Mouse (Mus musculus) lung, embryonic 15.5 days (tissue): ENCODE data around the gene Arhgef15. TPM values are rescaled to one million over a fixed set of nuclear protein-coding genes. Genes with fewer than 3 reads are reported as not detected.
"Not testable (repeated sequence)": the region's sequence is repeated elsewhere in the genome, so short reads cannot be mapped to it uniquely, and the experiment has no call there.

Experiments used
- ATAC-seq: fragments of 200-750 bp; cut with Nextera tagmentation; 2 replicates; pipeline ENCODE4 v1.8.0; 2017; ENCODE audit warnings: moderate number of reproducible peaks, borderline replicate concordance; ENCODE audit not compliant: low FRiP score, low TSS enrichment; ENCODE audit errors: extremely low read depth
- H3K27ac ChIP-seq: fragments of 300-500 bp; sonication (generic); 2 replicates; pipeline ENCODE4 v1.5.1; 2015; ENCODE audit warnings: moderate library complexity, mild to moderate bottlenecking, inconsistent platforms
- H3K27me3 ChIP-seq: fragments of 300-500 bp; sonication (generic); 2 replicates; pipeline ENCODE4 v1.6.1; 2015; ENCODE audit warnings: inconsistent platforms
- H3K36me3 ChIP-seq: fragments of 300-500 bp; sonication (generic); 2 replicates; pipeline ENCODE4 v1.6.1; 2015; ENCODE audit warnings: inconsistent platforms
- H3K4me1 ChIP-seq: fragments of 300-500 bp; sonication (generic); 2 replicates; pipeline ENCODE4 v1.6.1; 2015; ENCODE audit warnings: inconsistent platforms
- H3K4me2 ChIP-seq: fragments of 300-500 bp; sonication (generic); 2 replicates; pipeline ENCODE4 v1.6.1; 2015; ENCODE audit warnings: inconsistent platforms, mild to moderate bottlenecking, moderate library complexity
- H3K4me3 ChIP-seq: fragments of 300-500 bp; sonication (generic); 2 replicates; pipeline ENCODE4 v1.5.1; 2015; ENCODE audit warnings: mild to moderate bottlenecking, inconsistent platforms
- H3K9ac ChIP-seq: fragments of 300-500 bp; sonication (generic); 2 replicates; pipeline ENCODE4 v1.6.1; 2015; ENCODE audit warnings: inconsistent platforms
- H3K9me3 ChIP-seq: fragments of 300-500 bp; sonication (generic); 2 replicates; pipeline ENCODE4 v1.6.1; 2016; ENCODE audit warnings: inconsistent platforms
- WGBS: fragments of 180-500 bp; shearing (Covaris S2); methylation state at CpG from one replicate; pipeline ENCODE4 v1.1.7; 2015; 5-methylcytosine and 5-hydroxymethylcytosine counted together
- polyA plus RNA-seq: library from polyadenylated mRNA; unstranded; fragments of >200 nt; fragmentation: Nextera tagmentation; extraction: Ambion mirVana; gene quantifications from 2 replicates; pipeline ENCODE4 v1.2.1, GENCODE M21; 2015

Arhgef15 gene
- polyA plus RNA-seq, 1 experiment from 2014 or later, result 24.4 TPM

DNA sequence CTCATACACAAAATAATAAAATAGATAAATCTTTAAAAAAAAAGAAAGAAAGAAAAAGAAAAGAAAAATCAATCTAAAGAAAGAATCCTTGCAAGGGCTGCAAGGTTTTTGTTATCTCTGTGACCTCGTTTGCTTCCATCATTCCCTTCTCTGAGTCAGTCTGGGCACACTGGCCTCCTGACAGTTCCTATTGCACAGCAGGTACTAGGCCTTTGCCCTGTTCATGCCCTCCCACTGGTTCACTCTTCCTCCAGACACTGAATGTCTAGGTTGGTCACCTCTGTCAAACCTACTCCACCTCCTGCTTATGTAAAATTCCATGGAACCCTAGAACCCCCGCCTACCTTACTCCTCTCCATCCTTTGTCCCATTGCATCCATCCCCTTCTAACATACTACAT is 12.0 kb downstream of the Arhgef15 start:
- H3K4me2 ChIP-seq, result no peak overlapping the region
- H3K9me3 ChIP-seq, result no peaks in the 10 kb centered on the region
- no peak overlapping the region for H3K27ac ChIP-seq
- H3K4me1 ChIP-seq, result peaks cover 8% of the 10 kb centered on the region
- peaks cover 6% of the 10 kb centered on the region; the same call in 1 of the 2 replicates for H3K36me3 ChIP-seq
- H3K27me3 ChIP-seq, result peaks cover 26% of the 10 kb centered on the region; the same call in 1 of the 2 replicates
- 56% methylated on average over 2 of the region's 2 CpGs for WGBS
- no peak overlapping the region for H3K4me3 ChIP-seq
- no peak overlapping the region for H3K9ac ChIP-seq
- no peak for ATAC-seq

DNA sequence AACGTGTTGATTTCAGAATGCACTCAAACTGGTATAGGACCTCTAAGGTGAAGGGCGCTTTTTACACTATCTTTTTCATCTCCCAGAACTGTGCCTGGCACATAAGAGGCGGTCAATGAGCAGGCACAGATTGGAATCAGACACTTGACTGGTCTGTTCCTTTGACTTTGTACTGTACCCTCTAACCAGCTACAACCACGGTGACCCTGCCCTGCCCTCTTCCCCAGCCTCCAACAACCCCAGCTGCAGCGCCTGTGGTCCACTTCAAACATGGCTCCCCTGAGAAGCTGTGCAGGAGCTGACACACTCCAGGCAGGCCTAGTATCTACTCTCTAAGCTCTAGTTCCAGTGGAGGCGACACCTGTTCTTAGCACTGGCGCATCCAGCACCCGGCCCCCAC is 14.5 kb downstream of the Arhgef15 start:
- Histone ChIP-seq H3K9me3 (no peaks in the 10 kb centered on the region), H3K9ac (no peak overlapping the region), H3K36me3 (peaks cover 3% of the 10 kb centered on the region; the same call in 1 of the 2 replicates), H3K4me3 (no peak overlapping the region), H3K27ac (no peak overlapping the region), H3K27me3 (peaks cover 20% of the 10 kb centered on the region; the same call in 1 of the 2 replicates), H3K4me1 (peaks cover 16% of the 10 kb centered on the region), H3K4me2 (no peak overlapping the region)
- 79% methylated on average over 8 of the region's 8 CpGs for WGBS
- no peak for ATAC-seq

DNA sequence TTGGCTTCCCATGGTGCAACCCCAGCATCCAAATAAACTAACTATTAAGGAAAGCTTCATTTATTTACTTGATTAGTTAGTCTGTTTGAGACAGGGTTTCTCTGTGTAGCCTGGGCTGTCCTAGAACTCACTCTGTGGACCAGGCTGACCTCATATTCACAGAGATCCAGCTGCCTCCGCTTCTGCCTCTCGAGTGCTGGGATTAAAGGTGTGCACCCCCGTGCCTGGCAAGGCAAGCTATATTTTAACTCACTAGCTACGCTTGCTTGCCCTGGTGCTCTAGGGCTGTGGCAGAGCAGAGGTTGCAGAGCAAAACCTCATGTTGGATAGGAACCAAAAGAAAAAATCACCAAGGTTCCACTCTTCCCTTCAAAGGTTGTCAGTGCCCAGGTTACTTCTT is 16.8 kb downstream of the Arhgef15 start:
- WGBS, result 46% methylated on average over 4 of the region's 4 CpGs
- H3K9ac ChIP-seq, result peak overlapping the region; percentile 52; the same call in 1 of the 2 replicates
- H3K9me3 ChIP-seq, result no peaks in the 10 kb centered on the region

DNA sequence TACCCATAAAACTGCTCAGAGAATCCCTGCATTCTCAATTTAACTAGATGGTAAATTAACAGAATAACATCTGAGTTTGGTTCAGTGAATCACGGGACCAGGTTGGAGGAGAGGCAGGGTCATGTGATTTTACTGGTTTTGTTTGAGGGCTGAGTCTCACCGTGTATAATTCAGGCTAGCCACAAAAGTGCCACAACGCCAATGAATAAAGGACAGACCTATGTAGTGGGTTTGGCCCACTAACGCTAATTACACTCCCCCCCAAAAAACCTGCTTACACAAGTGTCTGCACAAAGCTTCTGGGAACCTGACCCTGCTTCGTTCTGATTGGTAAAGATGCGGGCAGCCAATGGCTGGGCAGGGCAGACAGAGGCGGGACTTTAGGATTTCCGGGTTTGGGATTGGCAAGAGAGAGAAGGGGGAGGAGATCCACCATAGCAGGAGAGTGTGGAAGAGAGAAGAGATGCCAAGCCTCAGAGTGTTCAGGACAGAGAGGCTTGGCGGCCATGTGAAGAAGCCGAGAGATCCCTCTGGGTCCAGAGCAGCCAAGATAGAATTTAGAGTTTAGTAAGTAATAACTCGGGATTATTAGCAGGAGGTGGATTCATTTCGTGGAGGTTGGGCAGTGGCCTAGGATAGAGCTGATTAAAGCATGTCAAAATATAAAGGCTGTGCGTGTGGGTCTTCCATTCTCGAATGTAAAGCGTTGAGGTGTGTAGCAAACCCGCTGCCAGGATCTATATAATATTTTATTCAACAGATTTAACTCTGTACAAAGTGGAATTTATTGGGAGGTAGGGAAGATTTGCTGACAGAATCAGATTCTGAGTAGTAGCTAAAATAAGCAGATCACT is 17.6 kb downstream of the Arhgef15 start:
- Histone ChIP-seq H3K27ac (peak overlapping the region; percentile 68), H3K9ac (peak overlapping the region; percentile 52)
- peak; percentile 99 for ATAC-seq

More for the DNA sequence above, 16.8 kb downstream of the Arhgef15 start:
- Histone ChIP-seq H3K27me3 (0 out of 2 replicates have a peak, but pooled peaks cover under 1% of the 10 kb centered on the region), H3K4me2 (peak overlapping the region; percentile 62), H3K4me3 (peak overlapping the region; percentile 47), H3K36me3 (no peaks in the 10 kb centered on the region), H3K27ac (no peak overlapping the region), H3K4me1 (peaks cover 16% of the 10 kb centered on the region)
- no peak for ATAC-seq

DNA sequence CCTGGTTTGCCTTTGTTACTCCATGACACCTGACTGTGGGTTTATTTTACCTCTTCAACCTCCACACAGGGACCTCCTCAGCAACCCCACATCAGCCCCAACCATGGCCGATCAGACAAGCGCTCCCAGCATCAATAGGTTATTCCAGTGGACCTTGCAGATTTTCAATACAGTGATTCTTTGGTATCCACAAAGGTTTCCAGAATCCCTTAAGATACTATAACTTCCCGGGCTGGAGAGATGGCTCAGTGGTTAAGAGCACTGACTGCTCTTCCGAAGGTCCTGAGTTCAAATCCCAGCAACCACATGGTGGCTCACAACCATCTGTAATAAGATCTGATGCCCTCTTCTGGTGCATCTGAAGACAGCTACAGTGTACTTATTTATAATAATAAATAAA is 20.3 kb downstream of the Arhgef15 start:
- H3K27ac ChIP-seq, H3K4me3 ChIP-seq, H3K36me3 ChIP-seq, H3K9me3 ChIP-seq, H3K27me3 ChIP-seq, ATAC-seq, H3K4me2 ChIP-seq, H3K9ac ChIP-seq: not testable (repeated sequence)
- 82% methylated on average over 4 of the region's 4 CpGs for WGBS
- H3K4me1 ChIP-seq, result peaks cover 16% of the 10 kb centered on the region

More for the DNA sequence above, 17.6 kb downstream of the Arhgef15 start:
- Histone ChIP-seq H3K4me3 (peak overlapping the region; percentile 47), H3K27me3 (no peaks in the 10 kb centered on the region), H3K9me3 (no peaks in the 10 kb centered on the region), H3K36me3 (no peaks in the 10 kb centered on the region), H3K4me1 (peaks cover 16% of the 10 kb centered on the region), H3K4me2 (peak overlapping the region; percentile 62)
- 2% methylated on average over 16 of the region's 16 CpGs for WGBS

DNA sequence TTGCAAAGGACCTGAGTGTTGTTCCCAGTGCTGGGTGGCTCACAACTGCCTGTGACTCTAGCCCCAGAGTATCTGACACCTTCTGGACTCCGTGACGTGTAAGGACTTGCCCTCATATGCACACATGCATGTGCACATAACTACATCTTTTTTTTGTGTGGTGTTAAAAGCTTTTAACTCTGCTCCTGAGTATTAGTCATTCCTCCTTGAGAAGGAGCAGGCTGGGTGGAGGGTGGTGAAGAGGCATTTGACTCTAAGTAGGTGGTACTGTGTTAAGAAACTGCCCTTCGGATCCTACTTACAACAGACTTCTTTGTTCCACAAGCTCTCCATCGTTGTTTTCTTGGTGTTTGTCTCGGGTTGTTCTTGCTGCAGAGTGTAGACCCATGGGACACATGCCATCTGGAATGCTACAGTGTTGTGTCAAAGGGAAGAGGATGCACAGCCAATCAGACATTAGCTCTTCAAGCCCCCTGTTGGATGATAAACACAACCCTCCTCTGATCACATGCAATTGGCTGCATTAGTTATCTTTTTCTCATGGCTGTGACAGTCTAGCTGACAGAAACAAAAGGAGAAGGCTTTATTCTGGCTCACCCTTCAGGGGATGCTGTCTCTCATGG is 23.3 kb downstream of the Arhgef15 start:
- Histone ChIP-seq H3K4me2 (no peak overlapping the region), H3K9me3 (no peaks in the 10 kb centered on the region), H3K36me3 (no peaks in the 10 kb centered on the region), H3K9ac (no peak overlapping the region), H3K4me1 (no peaks in the 10 kb centered on the region), H3K27me3 (no peaks in the 10 kb centered on the region), H3K27ac (no peak overlapping the region), H3K4me3 (no peak overlapping the region)
- WGBS, result 57% methylated on average over 5 of the region's 5 CpGs
- no peak for ATAC-seq

DNA sequence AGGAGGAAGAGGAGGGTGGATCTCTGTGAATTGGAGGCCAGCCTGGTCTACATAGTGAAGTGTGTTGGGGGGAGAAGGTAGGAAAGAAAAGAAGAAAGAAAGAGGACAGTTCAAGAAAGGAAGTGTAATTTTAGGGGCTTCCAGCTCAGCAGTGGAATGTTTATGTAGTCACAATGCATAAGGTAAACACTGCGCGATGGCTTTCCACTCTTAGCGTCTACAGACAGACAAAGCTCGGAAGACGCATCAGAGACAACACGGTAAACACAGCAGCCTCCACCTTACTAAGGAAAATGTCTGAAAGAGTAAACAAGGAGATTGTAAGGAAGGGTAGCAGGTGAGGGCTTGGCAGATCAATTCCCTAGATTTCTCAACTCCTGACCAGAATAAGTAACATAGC is 27.3 kb downstream of the Arhgef15 start:
- Histone ChIP-seq H3K27ac (no peak overlapping the region), H3K4me2 (peak overlapping the region; percentile 1; the same call in 1 of the 2 replicates), H3K9ac (no peak overlapping the region), H3K4me3 (no peak overlapping the region), H3K36me3 (no peaks in the 10 kb centered on the region), H3K4me1 (no peaks in the 10 kb centered on the region), H3K27me3 (no peaks in the 10 kb centered on the region), H3K9me3 (no peaks in the 10 kb centered on the region)
- WGBS, result 10% methylated on average over 6 of the region's 6 CpGs
- ATAC-seq, result no peak

DNA sequence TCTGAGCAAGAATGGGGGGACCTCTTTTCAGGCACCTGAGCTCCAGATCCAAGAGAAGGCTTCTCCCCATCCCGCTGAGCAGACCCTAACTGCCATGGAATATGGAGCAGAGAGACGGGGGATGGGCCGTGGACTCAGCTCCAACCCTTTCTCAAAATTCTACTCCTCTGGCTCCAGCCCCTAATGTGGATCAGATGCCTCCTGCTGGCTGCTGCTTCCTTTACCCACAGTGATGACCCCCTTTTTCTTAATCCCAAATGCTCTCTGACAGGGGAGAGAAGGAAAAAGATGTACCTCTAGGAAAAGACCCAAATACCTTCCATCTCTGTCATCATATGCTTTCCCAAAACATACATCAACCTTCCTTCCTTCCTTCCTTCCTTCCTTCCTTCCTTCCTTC is 30.3 kb downstream of the Arhgef15 start, which contains the start of gene Odf4:
Odf4 (minus strand) TSS at position 101 of the 400 bp plus-strand sequence.
- Histone ChIP-seq H3K4me2 (no peak within 1 kb of the TSS), H3K9ac (no peak within 1 kb of the TSS), H3K4me3 (no peak within 1 kb of the TSS), H3K27me3 (no peaks in the 10 kb centered on the region), H3K4me1 (no peaks in the 10 kb centered on the region), H3K36me3 (no peaks in the 10 kb centered on the region), H3K9me3 (no peaks in the 10 kb centered on the region), H3K27ac (no peak within 1 kb of the TSS)
- 78% methylated on average over 3 of the region's 3 CpGs for WGBS
- ATAC-seq, result no peak

DNA sequence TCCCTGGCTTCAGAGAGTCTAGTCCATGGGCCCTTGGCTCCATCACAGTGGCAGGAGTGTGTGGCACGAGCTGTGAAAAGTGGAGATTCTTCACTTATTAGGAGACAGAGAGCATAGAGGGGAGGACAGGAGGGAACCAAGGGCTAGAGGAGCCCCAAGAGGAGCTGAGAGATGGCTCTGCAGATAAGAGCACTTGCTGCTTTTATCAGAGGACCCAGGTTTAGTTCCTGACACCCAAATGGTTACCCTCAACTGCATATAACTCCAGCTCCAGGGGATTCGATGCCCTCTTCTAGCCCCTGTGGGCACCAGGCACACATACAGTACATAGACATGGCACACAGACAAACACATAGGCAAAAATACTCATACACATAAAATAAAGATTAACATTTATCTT is 32.5 kb downstream of the Arhgef15 start:
- H3K27ac ChIP-seq, result no peak overlapping the region
- H3K27me3 ChIP-seq, result no peaks in the 10 kb centered on the region
- no peak overlapping the region for H3K9ac ChIP-seq
- no peaks in the 10 kb centered on the region for H3K9me3 ChIP-seq
- 80% methylated on average over 2 of the region's 2 CpGs for WGBS
- no peak for ATAC-seq
- H3K4me3 ChIP-seq, result no peak overlapping the region
- H3K4me1 ChIP-seq, result no peaks in the 10 kb centered on the region
- H3K36me3 ChIP-seq, result no peaks in the 10 kb centered on the region
- no peak overlapping the region for H3K4me2 ChIP-seq

DNA sequence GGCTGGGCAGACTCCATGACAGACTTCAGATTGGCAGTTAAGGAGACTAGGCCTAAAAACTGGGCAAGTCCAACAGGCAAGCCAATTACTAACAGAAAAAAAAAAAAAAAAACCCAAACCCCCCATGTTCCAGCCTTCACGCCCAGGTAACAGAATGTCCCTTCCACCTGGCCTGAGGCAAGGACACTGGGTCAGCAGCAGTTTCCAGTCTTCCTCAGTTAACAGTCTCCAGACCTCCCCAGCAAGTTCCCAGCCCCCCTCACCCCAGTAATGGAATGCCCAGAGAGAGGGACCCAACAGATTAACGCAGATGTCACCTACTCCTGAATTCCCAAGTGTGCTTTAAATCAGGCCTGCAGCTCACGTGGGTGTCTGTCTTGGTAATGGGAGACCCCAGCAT is 34.1 kb downstream of the Arhgef15 start:
- Histone ChIP-seq H3K36me3 (no peaks in the 10 kb centered on the region), H3K27ac (no peak overlapping the region), H3K4me1 (no peaks in the 10 kb centered on the region), H3K4me3 (no peak overlapping the region), H3K9me3 (no peaks in the 10 kb centered on the region), H3K9ac (no peak overlapping the region), H3K4me2 (no peak overlapping the region), H3K27me3 (no peaks in the 10 kb centered on the region)
- WGBS, result 51% methylated on average over 3 of the region's 3 CpGs
- ATAC-seq, result no peak

DNA sequence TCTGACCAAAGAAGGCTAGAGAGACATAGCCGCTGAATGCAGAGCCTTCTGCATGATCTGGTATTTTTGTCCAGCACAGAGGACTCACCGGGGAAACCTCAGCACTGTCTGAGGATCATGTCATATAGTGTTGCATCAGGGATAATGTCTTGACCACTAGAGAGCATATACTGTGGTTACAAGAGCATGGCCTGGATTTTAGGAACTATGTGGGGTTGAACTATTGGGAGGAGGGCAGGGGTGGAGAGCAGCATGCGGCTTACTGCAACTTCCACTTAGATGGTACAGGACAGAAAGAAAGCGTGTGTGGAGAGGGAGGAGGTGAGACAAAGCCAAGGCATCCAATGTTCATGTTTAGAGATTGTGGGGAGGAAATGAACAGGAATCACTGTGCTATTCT is 42.7 kb downstream of the Arhgef15 start:
- no peak overlapping the region for H3K27ac ChIP-seq
- 87% methylated on average over 4 of the region's 4 CpGs for WGBS
- no peaks in the 10 kb centered on the region for H3K36me3 ChIP-seq
- no peak overlapping the region for H3K4me2 ChIP-seq
- H3K4me1 ChIP-seq, result 0 out of 2 replicates have a peak, but pooled peaks cover 7% of the 10 kb centered on the region
- H3K9me3 ChIP-seq, result no peaks in the 10 kb centered on the region
- no peak for ATAC-seq
- no peaks in the 10 kb centered on the region for H3K27me3 ChIP-seq
- H3K9ac ChIP-seq, result no peak overlapping the region
- no peak overlapping the region for H3K4me3 ChIP-seq
